Mouse (Mus musculus) frontal cortex, postnatal 25 days (tissue): Measurements from ENCODE around the gene Bcl7a.

Experiments
- DNase-seq, 2 experiments: peaks; one replicate each; pipeline ENCODE4 v3.0.0; 2022; ENCODE audit warnings: low spot score in 2 of 2

Gene Bcl7a

GRCm38 (mm10) chr5:123416566-123417518 is 73.2 kb downstream of the Bcl7a start:
- no peak for DNase-seq

- no peak for DNase-seq
Measured at GRCm38 (mm10) chr5:123423885-123424284, 80.3 kb downstream of the Bcl7a start.
